Mouse (Mus musculus) CH12.LX (cell line): ENCODE data around the gene Nrf1. TPM values are rescaled to one million over a fixed set of nuclear protein-coding genes. Genes with fewer than 3 reads are reported as not detected.

Experiments
- DNase-seq: peaks from one replicate; pipeline ENCODE4 v3.0.0-alpha.2; 2013; ENCODE audit errors: extremely low read depth
- H3K27ac ChIP-seq: 2 replicates; pipeline ENCODE4 v1.5.1; 2012; ENCODE audit warnings: low read depth, mild to moderate bottlenecking, control low read depth, moderate library complexity; ENCODE audit not compliant: insufficient read depth
- H3K27me3 ChIP-seq: replicated peaks from 2 replicates; pipeline ENCODE3; 2012; ENCODE audit warnings: inconsistent platforms
- H3K36me3 ChIP-seq, 2 experiments: replicated peaks in 1 of 2; 2 replicates each; pipeline versions ENCODE3 to v1.6.1; 2012; ENCODE audit warnings: inconsistent platforms in 1 of 2, low read length in 1 of 2, mild to moderate bottlenecking in 1 of 2, mixed read lengths in 1 of 2, moderate library complexity in 1 of 2; ENCODE audit not compliant: control insufficient read depth in 1 of 2, insufficient read depth in 1 of 2
- H3K4me1 ChIP-seq, 2 experiments: 2 replicates each; pipeline ENCODE4 v1.6.1; 2012; ENCODE audit warnings: inconsistent platforms in 1 of 2, moderate library complexity in 1 of 2; ENCODE audit not compliant: insufficient read depth in 2 of 2, control insufficient read depth in 1 of 2
- H3K4me2 ChIP-seq: 2 replicates; pipeline ENCODE4 v1.6.1; 2012; ENCODE audit warnings: low read depth, mild to moderate bottlenecking, control low read depth; ENCODE audit not compliant: poor library complexity, insufficient read depth, severe bottlenecking
- H3K4me3 ChIP-seq, 3 experiments: fragments of 150-350 bp in 1 of 3; sonication (generic) in 1 of 3; replicated peaks in 1 of 3; 2 replicates each; pipeline versions ENCODE3 to v1.5.1; 2011 to 2012; ENCODE audit warnings: low read depth in 2 of 3, low read length in 2 of 3, mild to moderate bottlenecking in 2 of 3, moderate library complexity in 2 of 3, control low read depth in 1 of 3, improper control_type of control experiment in 1 of 3, inconsistent platforms in 1 of 3, mixed read lengths in 1 of 3; ENCODE audit not compliant: poor library complexity in 1 of 3
- H3K79me2 ChIP-seq: replicated peaks from 2 replicates; pipeline ENCODE4 v1.6.1; 2012; ENCODE audit warnings: mild to moderate bottlenecking, moderate library complexity; ENCODE audit not compliant: control insufficient read depth, poor library complexity, insufficient read depth, severe bottlenecking; ENCODE audit errors: extremely low read depth
- H3K9ac ChIP-seq: 2 replicates; pipeline ENCODE4 v1.6.1; 2012; ENCODE audit warnings: low read depth, mild to moderate bottlenecking, control low read depth, moderate library complexity; ENCODE audit not compliant: insufficient read depth
- H3K9me3 ChIP-seq: replicated peaks from 2 replicates; pipeline ENCODE3; 2012; ENCODE audit warnings: low read length, inconsistent platforms, mixed read lengths
- CHD1 ChIP-seq: IDR thresholded peaks from 2 replicates; pipeline ENCODE4 v1.6.1; 2012; ENCODE audit warnings: low read depth, low read length, improper control_type of control experiment, inconsistent platforms
- CHD2 ChIP-seq: IDR thresholded peaks from 2 replicates; pipeline ENCODE4 v1.6.1; 2011; ENCODE audit warnings: low read length, improper control_type of control experiment
- ELF1 ChIP-seq: IDR thresholded peaks from 2 replicates; pipeline ENCODE4 v1.6.1; 2014; ENCODE audit warnings: low read depth, mild to moderate bottlenecking, inconsistent platforms, low read length, improper control_type of control experiment
- ETS1 ChIP-seq: conservative IDR thresholded peaks from 2 replicates; pipeline ENCODE4 v1.6.1; 2012; ENCODE audit warnings: low read depth, mild to moderate bottlenecking, inconsistent platforms, low read length, improper control_type of control experiment, moderate library complexity
- IRF4 ChIP-seq: IDR thresholded peaks from 2 replicates; pipeline ENCODE4 v1.6.1; 2014; ENCODE audit warnings: low read depth, mild to moderate bottlenecking, inconsistent platforms, low read length, improper control_type of control experiment
- JUN ChIP-seq: IDR thresholded peaks from 2 replicates; pipeline ENCODE4 v1.6.1; 2011; ENCODE audit warnings: low read depth, mild to moderate bottlenecking, low read length, improper control_type of control experiment, moderate library complexity; ENCODE audit not compliant: insufficient read depth
- MAFK ChIP-seq: IDR thresholded peaks from 2 replicates; pipeline ENCODE4 v1.6.1; 2011; ENCODE audit warnings: low read length, improper control_type of control experiment; ENCODE audit not compliant: insufficient replicate concordance
- MAX ChIP-seq: IDR thresholded peaks from 2 replicates; pipeline ENCODE4 v1.6.1; 2011; ENCODE audit warnings: low read length, improper control_type of control experiment
- MAZ ChIP-seq: IDR thresholded peaks from 2 replicates; pipeline ENCODE4 v1.6.1; 2012; ENCODE audit warnings: low read depth, mild to moderate bottlenecking, inconsistent platforms, low read length, improper control_type of control experiment, moderate library complexity
- SIN3A ChIP-seq: IDR thresholded peaks from 2 replicates; pipeline ENCODE4 v1.6.1; 2012; ENCODE audit warnings: low read length, improper control_type of control experiment, inconsistent platforms
- TCF12 ChIP-seq: IDR thresholded peaks from 2 replicates; pipeline ENCODE4 v1.6.1; 2014; ENCODE audit warnings: low read depth, mild to moderate bottlenecking, inconsistent platforms, low read length, improper control_type of control experiment
- UBTF ChIP-seq: IDR thresholded peaks from 2 replicates; pipeline ENCODE4 v1.6.1; 2012; ENCODE audit warnings: low read depth, mild to moderate bottlenecking, inconsistent platforms, low read length, improper control_type of control experiment, moderate library complexity
- USF1 ChIP-seq: IDR thresholded peaks from 2 replicates; pipeline ENCODE4 v1.6.1; 2014; ENCODE audit warnings: low read depth, mild to moderate bottlenecking, inconsistent platforms, low read length, improper control_type of control experiment
- ZNF384 ChIP-seq: IDR thresholded peaks from 2 replicates; pipeline ENCODE4 v1.6.1; 2012; ENCODE audit warnings: low read depth, low read length, improper control_type of control experiment, inconsistent platforms
- dilution Hi-C: fragments of 300-500 bp; cut with MboI; formaldehyde crosslinking; loops from 2 replicates; pipeline ENCODE4 v1.14.3; 2020; ENCODE audit warnings: low sequenced_read_pairs; ENCODE audit not compliant: extremely low pct_unique_long_range_greater_than_20kb, extremely low pct_ligation_motif_present
- in situ Hi-C: fragments of 300-500 bp; cut with MboI; formaldehyde crosslinking; loops from 3 replicates; pipeline ENCODE4 v1.14.3; 2019; ENCODE audit warnings: low sequenced_read_pairs, low pct_ligation_motif_present, low pct_unique_long_range_greater_than_20kb, mixed read lengths
- polyA plus RNA-seq: library from polyadenylated mRNA; unstranded; fragments of >175 nt; gene quantifications from 2 replicates; pipeline ENCODE4 v1.2.1, GENCODE M21; 2012; ENCODE audit warnings: low read depth; ENCODE audit not compliant: insufficient read length
- total RNA-seq, 2 experiments: library from RNA; depleted of rRNA; stranded (reverse); fragments of 300-350 nt in 1 of 2; fragments of >200 nt in 1 of 2; gene quantifications; 2 replicates each; pipeline ENCODE4 v1.2.3; 2012 to 2014

Gene Nrf1
- total and polyA plus RNA-seq, 3 experiments: 43.6 to 74.6 (median 51.3) TPM

DNA sequence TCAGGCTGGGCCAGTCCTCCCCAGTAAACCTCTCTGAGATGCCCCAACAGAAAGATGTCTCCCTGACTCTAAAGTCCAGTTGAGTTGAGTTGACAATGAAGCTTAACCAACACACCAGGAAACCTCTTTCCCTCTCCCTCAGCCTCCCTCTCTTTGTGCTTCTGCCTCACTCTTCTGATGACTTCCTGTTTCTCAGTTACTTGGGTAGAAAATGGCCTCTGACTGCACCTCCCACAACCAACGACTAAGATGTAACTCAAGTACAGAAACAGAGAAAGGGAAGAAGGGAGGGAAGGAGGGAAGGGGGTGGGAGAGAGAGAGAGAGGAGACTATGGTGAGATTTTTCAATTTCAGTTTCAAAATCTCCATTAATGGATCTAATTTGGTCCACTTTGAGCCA lies 6.3 kb upstream of the Nrf1 start:
- dilution Hi-C loops (no loop called here), in situ Hi-C loops (no loop called here)
- Histone ChIP-seq H3K4me3 (no peak overlapping the region), H3K4me2 (no peak overlapping the region), H3K9ac (no peak overlapping the region), H3K27me3 (no peaks in the 10 kb centered on the region), H3K9me3 (no peaks in the 10 kb centered on the region), H3K36me3 (peaks cover 0 to 3% of the 10 kb centered on the region in 2 experiments), H3K79me2 (no peaks in the 10 kb centered on the region), H3K4me1 (peaks cover 6 to 9% of the 10 kb centered on the region in 2 experiments), H3K27ac (no peak overlapping the region)
- DNase-seq: no peak
- TF ChIP-seq JUN (no peak), IRF4 (no peak), ETS1 (no peak), UBTF (no peak), USF1 (no peak)

DNA sequence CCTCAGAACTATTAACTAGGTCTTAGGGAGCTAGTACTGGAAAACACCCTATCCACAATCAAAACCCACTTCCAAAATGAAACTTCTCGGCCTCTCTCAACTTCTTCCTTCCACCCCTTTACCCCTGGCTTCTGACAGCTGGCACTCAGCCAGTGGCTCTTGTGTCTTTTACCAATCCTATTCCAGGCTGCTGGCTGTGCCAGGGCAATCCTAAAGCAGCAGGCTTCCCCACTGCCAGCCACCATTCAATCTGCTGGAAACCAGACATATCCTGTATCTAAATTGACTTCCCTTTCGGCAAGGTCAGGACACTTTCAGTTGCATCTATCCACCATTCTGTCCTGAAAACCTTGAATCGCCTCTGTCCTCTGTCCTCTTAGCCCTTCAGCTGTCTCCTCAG lies 5.3 kb upstream of the Nrf1 start:
- no peaks in the 10 kb centered on the region for H3K9me3 ChIP-seq
- dilution Hi-C loops: no loop called here
- H3K36me3 ChIP-seq: peaks cover 0 to 3% of the 10 kb centered on the region in 2 experiments
- H3K4me1 ChIP-seq: peaks cover 6 to 9% of the 10 kb centered on the region in 2 experiments
- H3K79me2 ChIP-seq: no peaks in the 10 kb centered on the region
- H3K9ac ChIP-seq: no peak overlapping the region
- H3K4me2 ChIP-seq: no peak overlapping the region
- no peak overlapping the region for H3K27ac ChIP-seq
- in situ Hi-C loops: no loop called here
- H3K27me3 ChIP-seq: no peaks in the 10 kb centered on the region
- no peak for DNase-seq
- H3K4me3 ChIP-seq: no peak overlapping the region
- TF ChIP-seq SIN3A: no peak
- TF ChIP-seq UBTF: no peak
- TF ChIP-seq MAFK: no peak
- no peak for TF ChIP-seq TCF12
- TF ChIP-seq CHD1: no peak
- TF ChIP-seq MAZ: no peak
- TF ChIP-seq, all 38 proteins: peak for 0

DNA sequence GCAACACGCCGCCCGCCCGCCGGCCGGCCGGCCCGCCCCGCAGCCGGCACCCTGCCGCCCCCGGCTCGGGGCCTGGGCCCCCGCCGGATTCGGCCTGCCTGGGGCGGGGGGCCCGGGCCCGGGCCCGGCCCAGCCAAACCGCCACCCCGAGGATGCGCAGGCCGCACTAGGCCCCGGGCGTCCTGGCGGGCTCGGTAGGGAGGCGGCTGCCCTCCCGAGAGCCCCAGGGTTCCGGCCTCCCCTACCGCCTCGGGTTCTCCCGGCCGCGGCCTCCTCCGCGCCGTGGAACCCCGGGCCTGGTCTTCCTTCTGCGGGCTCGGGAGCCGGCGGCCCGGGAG lies 344 bp downstream of the Nrf1 start:
- dilution Hi-C loops (no loop called here), in situ Hi-C loops (no loop called here)
- peak overlapping the region; percentile 93 for H3K27ac ChIP-seq
- no peak for DNase-seq
- peak overlapping the region; percentile 62 to 97 (median 86) for H3K4me3 ChIP-seq
- H3K9ac ChIP-seq: peak overlapping the region; percentile 99
- no peak overlapping the region for H3K4me2 ChIP-seq
- peaks cover 46% of the 10 kb centered on the region for H3K79me2 ChIP-seq
- no peaks in the 10 kb centered on the region for H3K9me3 ChIP-seq
- H3K4me1 ChIP-seq: peaks cover 0 to 31% of the 10 kb centered on the region in 2 experiments; a peak in 2 of 4 replicates
- H3K36me3 ChIP-seq: peaks cover 0 to 14% of the 10 kb centered on the region in 2 experiments
- H3K27me3 ChIP-seq: no peaks in the 10 kb centered on the region
- TF ChIP-seq MAZ (peak; percentile 0; the same call in 1 of the 2 replicates), ZNF384 (no peak), UBTF (peak; percentile 98), MAX (no peak), SIN3A (peak; percentile 38; the same call in 1 of the 2 replicates), ELF1 (no peak), CHD2 (no peak)
